Mouse (Mus musculus): ENCODE measurements around the gene Ints3.

GRCm38 (mm10) chr3:90434073-90434730 is 780 bp upstream of the Ints3 start:
- no peak for TF ChIP-seq MXI1 (IDR thresholded peaks at IDR 0.05; ENCODE audit: low read depth, low read length)
- no peak for TF ChIP-seq CHD2 (IDR thresholded peaks at IDR 0.05; ENCODE audit: low read length)

Measured in MEL (cell line).